Mouse (Mus musculus): ENCODE measurements around the gene Srp72.
"Not testable (repeated sequence)": the region's sequence is repeated elsewhere in the genome, so short reads cannot be mapped to it uniquely, and the experiment has no call there.

The Srp72 gene

GRCm38 (mm10) chr5:76964651-76965050 lies 9.8 kb upstream of the Srp72 start:
- no peak for DNase-seq (ENCODE audit: low read depth)

- DNase-seq (ENCODE audit: low read depth) = no peak
These were observed 5.2 kb upstream of the Srp72 start for GRCm38 (mm10) chr5:76969250-76969649.

GRCm38 (mm10) chr5:76971115-76971514 lies 3.4 kb upstream of the Srp72 start:
- not testable (repeated sequence) for DNase-seq (ENCODE audit: low read depth)

- peak; percentile 19 for DNase-seq (ENCODE audit: low read depth)
These were observed 995 bp upstream of the Srp72 start for GRCm38 (mm10) chr5:76973488-76973887.

- no peak for DNase-seq (ENCODE audit: low read depth)
These were observed 303 bp upstream of the Srp72 start for GRCm38 (mm10) chr5:76974207-76974553.

- no peak for DNase-seq (ENCODE audit: low read depth)
These were observed 1.3 kb downstream of the Srp72 start for GRCm38 (mm10) chr5:76975736-76976135.

- DNase-seq (ENCODE audit: low read depth) = no peak
These were observed 9.5 kb downstream of the Srp72 start for GRCm38 (mm10) chr5:76984015-76984414.

- DNase-seq (ENCODE audit: low read depth) = no peak
These were observed 16.3 kb downstream of the Srp72 start for GRCm38 (mm10) chr5:76990789-76991188.

GRCm38 (mm10) chr5:76993174-76993814 lies 18.8 kb downstream of the Srp72 start:
- no peak for DNase-seq (ENCODE audit: low read depth)

- no peak for DNase-seq (ENCODE audit: low read depth)
These were observed 23.9 kb downstream of the Srp72 start for GRCm38 (mm10) chr5:76998416-76998815.

- DNase-seq (ENCODE audit: low read depth) = no peak
These were observed 26.7 kb downstream of the Srp72 start for GRCm38 (mm10) chr5:77001192-77001591.

GRCm38 (mm10) chr5:77004051-77004821 lies 29.8 kb downstream of the Srp72 start, which contains the start of gene Arl9:
Gene Arl9 (plus strand): TSS chr5:77004055.
- no peak for DNase-seq (ENCODE audit: low read depth)

- no peak for DNase-seq (ENCODE audit: low read depth)
These were observed 35.9 kb downstream of the Srp72 start for GRCm38 (mm10) chr5:77010352-77010751.

GRCm38 (mm10) chr5:77011082-77011481 lies 36.6 kb downstream of the Srp72 start:
- no peak for DNase-seq (ENCODE audit: low read depth)

GRCm38 (mm10) chr5:77013171-77013570 lies 38.7 kb downstream of the Srp72 start:
- DNase-seq (ENCODE audit: low read depth) = no peak

- DNase-seq (ENCODE audit: low read depth) = peak; percentile 62
These were observed 41.3 kb downstream of the Srp72 start, which contains the start of gene Thegl for GRCm38 (mm10) chr5:77015544-77016482. Gene Thegl (plus strand): TSS chr5:77016023.

GRCm38 (mm10) chr5:77028034-77028433 lies 53.6 kb downstream of the Srp72 start:
- DNase-seq (ENCODE audit: low read depth) = no peak

- peak; percentile 57 for DNase-seq (ENCODE audit: low read depth)
These were observed 55.3 kb downstream of the Srp72 start for GRCm38 (mm10) chr5:77029735-77030134.

- not testable (repeated sequence) for DNase-seq (ENCODE audit: low read depth)
These were observed 60.6 kb downstream of the Srp72 start for GRCm38 (mm10) chr5:77035101-77035500.

GRCm38 (mm10) chr5:77038451-77038850 lies 64.0 kb downstream of the Srp72 start:
- no peak for DNase-seq (ENCODE audit: low read depth)

GRCm38 (mm10) chr5:77039391-77039790 lies 64.9 kb downstream of the Srp72 start:
- no peak for DNase-seq (ENCODE audit: low read depth)

- DNase-seq (ENCODE audit: low read depth) = no peak
These were observed 69.9 kb downstream of the Srp72 start for GRCm38 (mm10) chr5:77044362-77044761.
